Mouse (Mus musculus): ENCODE measurements at regions not wholly inside any gene's neighbourhood (a gene's known extent, or its start where the extent isn't known, plus 50 kb on each side); places are given as distances from the start of the nearest gene placed in this dataset.

GRCm38 (mm10) chr1:163557875-163558274, 154.4 kb upstream of the Gorab start:
- no peak for DNase-seq (ENCODE audit: low read depth, low spot score)

GRCm38 (mm10) chr1:163555185-163555584, 151.7 kb upstream of the Gorab start:
- DNase-seq (ENCODE audit: low read depth, low spot score) = no peak

- no peak for DNase-seq (ENCODE audit: low read depth, low spot score)
Observed at GRCm38 (mm10) chr1:163538776-163539492, 135.5 kb upstream of the Gorab start.

GRCm38 (mm10) chr1:163530563-163530962, 127.1 kb upstream of the Gorab start:
- no peak for DNase-seq (ENCODE audit: low read depth, low spot score)

- no peak for DNase-seq (ENCODE audit: low read depth, low spot score)
Observed at GRCm38 (mm10) chr1:163517966-163518365, 114.5 kb upstream of the Gorab start.

GRCm38 (mm10) chr1:163512847-163513246, 109.4 kb upstream of the Gorab start:
- no peak for DNase-seq (ENCODE audit: low read depth, low spot score)

- no peak for DNase-seq (ENCODE audit: low read depth, low spot score)
Observed at GRCm38 (mm10) chr1:163512008-163512407, 108.5 kb upstream of the Gorab start.

GRCm38 (mm10) chr1:163505035-163505434, 101.6 kb upstream of the Gorab start:
- DNase-seq (ENCODE audit: low read depth, low spot score) = no peak

- no peak for DNase-seq (ENCODE audit: low read depth, low spot score)
Observed at GRCm38 (mm10) chr1:163502557-163502956, 99.1 kb upstream of the Gorab start.

GRCm38 (mm10) chr1:163498398-163498958, 95.0 kb upstream of the Gorab start:
- no peak for DNase-seq (ENCODE audit: low read depth, low spot score)

GRCm38 (mm10) chr1:163496416-163496815, 92.9 kb upstream of the Gorab start:
- DNase-seq (ENCODE audit: low read depth, low spot score) = no peak

- no peak for DNase-seq (ENCODE audit: low read depth, low spot score)
Observed at GRCm38 (mm10) chr1:163488532-163488931, 85.1 kb upstream of the Gorab start.

GRCm38 (mm10) chr1:163488109-163488508, 84.6 kb upstream of the Gorab start:
- no peak for DNase-seq (ENCODE audit: low read depth, low spot score)

- DNase-seq (ENCODE audit: low read depth, low spot score) = no peak
Observed at GRCm38 (mm10) chr1:163483098-163483497, 79.6 kb upstream of the Gorab start.

GRCm38 (mm10) chr1:163477478-163478167, 74.2 kb upstream of the Gorab start:
- no peak for DNase-seq (ENCODE audit: low read depth, low spot score)

GRCm38 (mm10) chr1:163461194-163461593, 57.7 kb upstream of the Gorab start:
- no peak for DNase-seq (ENCODE audit: low read depth, low spot score)

GRCm38 (mm10) chr1:163456366-163456765, 52.9 kb upstream of the Gorab start:
- no peak for DNase-seq (ENCODE audit: low read depth, low spot score)

All from R1 (cell line).